Mouse (Mus musculus) neutrophil, adult 65 days (primary cell): ENCODE data around the gene Gm21789. TPM values are rescaled to one million over a fixed set of nuclear protein-coding genes. Genes with fewer than 3 reads are reported as not detected.

Experiments
- total RNA-seq: library from RNA; stranded (reverse); gene quantifications from 2 replicates; pipeline ENCODE4 v1.2.4, GENCODE M21; 2023

Gene Gm21789
- not detected in 2 replicates for total RNA-seq

GRCm38 (mm10) chrX:32941468-32941867 lies at the start of gene Gm21789:
Gm21789 (plus strand) TSS chrX:32941768.

GRCm38 (mm10) chrX:32894325-32894724 lies 47.2 kb upstream of the Gm21789 start, which contains the start of gene Btbd35f30:
Btbd35f30 (plus strand) TSS chrX:32894625.

GRCm38 (mm10) chrX:32973597-32973996 lies 32.0 kb downstream of the Gm21789 start, which contains the start of gene Btbd35f5:
Btbd35f5 (plus strand) TSS chrX:32973897.

Other genes with a start within 250 kb of the Gm21789 start
- gene Btbd35f21, start 215.7 kb upstream of the Gm21789 start, total RNA-seq = not detected in 2 replicates
- not detected in 2 replicates for gene Btbd35f30, start 47.1 kb upstream of the Gm21789 start, total RNA-seq
- gene Btbd35f5, start 32.1 kb downstream of the Gm21789 start, total RNA-seq = not detected in 2 replicates